Mouse (Mus musculus) layer of hippocampus, postnatal 10 days (tissue): ENCODE measurements around the gene Dstn. TPM values are rescaled to one million over a fixed set of nuclear protein-coding genes. Genes with fewer than 3 reads are reported as not detected.

ENCODE experiments used
- DNase-seq, 2 experiments: peaks; one replicate each; pipeline ENCODE4 v3.0.0; 2021; ENCODE audit warnings: low spot score in 2 of 2
- long read RNA-seq: library from polyadenylated mRNA; stranded (forward); transcript quantifications from one replicate; pipeline ENCODE4 v2.0.0, GENCODE M21; 2023
- total RNA-seq, 2 experiments: library from RNA; stranded (reverse); gene quantifications; 2 replicates each; pipeline ENCODE4 v1.2.3; 2021

The Dstn gene
- 100 to 1,000 TPM; 257 to 268 TPM for total RNA-seq
- long read RNA-seq, transcript Dstn-201 (4 exons, 1,911 nt), result major isoform, 345 of 434 reads
- long read RNA-seq, partial matches to known transcripts, result 87 of 434 reads
- long read RNA-seq, other reads (novel, unspliced or antisense), result 2 of 434 reads

GRCm38 (mm10) chr2:143914760-143915599 is at the start of gene Dstn:
Gene Dstn, plus strand, starts transcription at chr2:143915320.
- peak; percentile 97 to 98 for DNase-seq

- DNase-seq, result peak; percentile 75 to 84
Observed at GRCm38 (mm10) chr2:143867326-143867725, 47.8 kb upstream of the Dstn start.

- DNase-seq, result no peak
Observed at GRCm38 (mm10) chr2:143870936-143871688, 44.0 kb upstream of the Dstn start.

- no peak for DNase-seq
Observed at GRCm38 (mm10) chr2:143876026-143876425, 39.1 kb upstream of the Dstn start.

GRCm38 (mm10) chr2:143876929-143877632 is 38.0 kb upstream of the Dstn start:
- no peak for DNase-seq

GRCm38 (mm10) chr2:143879311-143879710 is 35.8 kb upstream of the Dstn start:
- no peak for DNase-seq

GRCm38 (mm10) chr2:143882002-143882401 is 33.1 kb upstream of the Dstn start:
- no peak for DNase-seq

GRCm38 (mm10) chr2:143882606-143883288 is 32.4 kb upstream of the Dstn start:
- no peak for DNase-seq

- no peak for DNase-seq
Observed at GRCm38 (mm10) chr2:143889131-143889859, 25.8 kb upstream of the Dstn start.

GRCm38 (mm10) chr2:143889860-143890433 is 25.2 kb upstream of the Dstn start:
- DNase-seq, result no peak

- no peak for DNase-seq
Observed at GRCm38 (mm10) chr2:143891302-143892048, 23.6 kb upstream of the Dstn start.

- DNase-seq, result no peak
Observed at GRCm38 (mm10) chr2:143899470-143900220, 15.5 kb upstream of the Dstn start.

- no peak for DNase-seq
Observed at GRCm38 (mm10) chr2:143900821-143901351, 14.2 kb upstream of the Dstn start.

GRCm38 (mm10) chr2:143903376-143904045 is 11.6 kb upstream of the Dstn start:
- DNase-seq, result no peak

- DNase-seq, result no peak
Observed at GRCm38 (mm10) chr2:143904896-143905295, 10.2 kb upstream of the Dstn start.

- DNase-seq, result no peak
Observed at GRCm38 (mm10) chr2:143909230-143909629, 5.9 kb upstream of the Dstn start.

- no peak for DNase-seq
Observed at GRCm38 (mm10) chr2:143912199-143912598, 2.9 kb upstream of the Dstn start.
